Mouse (Mus musculus) heart, embryonic 10.5 days (tissue): ENCODE results near the gene Rgs8. TPM values are rescaled to one million over a fixed set of nuclear protein-coding genes. Genes with fewer than 3 reads are reported as not detected.

Source experiments
- DNase-seq: peaks from one replicate; pipeline ENCODE4 v3.0.0-alpha.2; 2017; ENCODE audit warnings: low spot score
- H3K27ac ChIP-seq: fragments of 300-500 bp; sonication (generic); 2 replicates; pipeline ENCODE4 v1.5.1; 2016; ENCODE audit warnings: mild to moderate bottlenecking
- H3K27me3 ChIP-seq: fragments of 300-500 bp; sonication (generic); 2 replicates; pipeline ENCODE4 v1.6.1; 2016; ENCODE audit warnings: mild to moderate bottlenecking; ENCODE audit not compliant: poor library complexity, insufficient read depth, severe bottlenecking
- H3K36me3 ChIP-seq: fragments of 300-500 bp; sonication (generic); 2 replicates; pipeline ENCODE4 v1.6.1; 2016; ENCODE audit warnings: mild to moderate bottlenecking, moderate library complexity
- H3K4me1 ChIP-seq: fragments of 300-500 bp; sonication (generic); 2 replicates; pipeline ENCODE4 v1.6.1; 2016; ENCODE audit warnings: mild to moderate bottlenecking
- H3K4me3 ChIP-seq: fragments of 300-500 bp; sonication (generic); 2 replicates; pipeline ENCODE4 v1.5.1; 2016; ENCODE audit warnings: mild to moderate bottlenecking, moderate library complexity
- H3K9me3 ChIP-seq: fragments of 300-500 bp; sonication (generic); 2 replicates; pipeline ENCODE4 v1.6.1; 2016; ENCODE audit warnings: mild to moderate bottlenecking, moderate library complexity
- WGBS: fragments of 180-500 bp; shearing (Covaris S2); methylation state at CpG from one replicate; pipeline ENCODE4 v1.1.7; 2016; 5-methylcytosine and 5-hydroxymethylcytosine counted together
- polyA plus RNA-seq: library from polyadenylated mRNA; unstranded; fragments of >200 nt; fragmentation: Nextera tagmentation; extraction: Ambion mirVana; gene quantifications from 2 replicates; pipeline ENCODE4 v1.2.1, GENCODE M21; 2016

Rgs8 gene
- polyA plus RNA-seq, 1 experiment from 2014 or later: 0.55 TPM

DNA sequence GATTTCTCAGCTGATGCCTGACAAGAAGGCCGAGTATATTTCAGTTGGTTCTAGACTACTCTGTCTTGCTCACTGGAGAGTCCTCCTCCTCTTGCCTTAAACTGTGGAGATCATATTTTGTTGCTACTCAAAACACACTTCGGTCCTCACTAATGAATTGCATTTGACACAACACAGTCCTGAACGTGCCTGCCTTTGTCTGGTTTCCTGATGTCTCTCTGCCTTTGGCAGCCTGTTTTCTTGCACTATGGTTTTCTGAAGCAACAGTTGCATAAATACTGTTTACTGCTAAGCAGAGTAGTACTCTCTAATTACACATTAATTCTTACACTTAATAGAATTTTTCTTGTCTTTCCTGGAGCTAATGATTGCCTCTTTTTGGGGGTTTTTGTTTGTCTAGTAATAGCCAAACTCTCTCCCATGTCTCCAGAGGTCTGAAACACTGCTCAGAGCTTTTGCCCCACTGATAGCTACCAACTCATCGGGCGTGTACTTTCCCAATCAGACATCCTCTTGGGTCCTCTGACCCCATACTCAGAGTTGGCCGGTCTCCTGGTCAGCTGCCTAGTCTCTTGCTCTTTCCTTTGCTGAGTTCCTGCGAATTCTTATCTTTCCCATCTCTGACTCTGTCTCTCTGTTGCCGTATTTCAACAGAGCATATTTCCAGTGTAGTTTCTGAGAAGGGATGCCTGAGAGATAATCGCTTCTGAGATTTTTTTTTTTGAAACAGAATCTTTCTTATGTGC, 68.9 kb downstream of the Rgs8 start:
- no peak overlapping the region for H3K27ac ChIP-seq
- no peaks in the 10 kb centered on the region for H3K27me3 ChIP-seq
- 76% methylated on average over 9 of the region's 9 CpGs for WGBS
- H3K36me3 ChIP-seq: no peaks in the 10 kb centered on the region
- no peak for DNase-seq
- H3K4me1 ChIP-seq: no peaks in the 10 kb centered on the region
- H3K9me3 ChIP-seq: no peaks in the 10 kb centered on the region
- H3K4me3 ChIP-seq: no peak overlapping the region

DNA sequence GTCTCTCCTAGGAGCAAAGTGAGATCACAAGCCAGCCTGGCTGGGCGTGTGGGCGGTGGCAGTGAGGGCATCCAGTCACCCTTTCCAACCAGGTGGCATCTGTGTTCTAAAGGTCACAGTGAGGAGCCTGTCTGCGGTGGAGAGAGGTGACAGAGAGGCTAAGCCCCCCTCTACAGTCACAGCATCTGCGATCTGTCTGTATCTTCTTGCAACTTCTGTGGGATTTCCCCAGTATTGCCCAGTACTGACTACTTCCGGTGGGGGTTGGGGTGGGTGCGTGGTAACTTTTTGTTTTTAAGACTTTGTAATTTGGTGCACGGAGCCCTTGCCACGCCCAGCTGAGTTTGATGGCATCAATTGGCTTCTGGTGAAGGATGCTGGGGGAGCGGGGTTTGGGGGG, 70.6 kb downstream of the Rgs8 start:
- Histone ChIP-seq H3K4me3 (no peak overlapping the region), H3K36me3 (no peaks in the 10 kb centered on the region), H3K9me3 (no peaks in the 10 kb centered on the region), H3K27ac (no peak overlapping the region), H3K27me3 (no peaks in the 10 kb centered on the region), H3K4me1 (no peaks in the 10 kb centered on the region)
- DNase-seq: no peak
- WGBS: 64% methylated on average over 9 of the region's 9 CpGs

- Histone ChIP-seq H3K36me3 (no peaks in the 10 kb centered on the region), H3K9me3 (no peaks in the 10 kb centered on the region), H3K27me3 (no peaks in the 10 kb centered on the region), H3K27ac (no peak overlapping the region), H3K4me3 (no peak overlapping the region), H3K4me1 (peaks cover 17% of the 10 kb centered on the region)
- 85% methylated on average over 16 of the region's 16 CpGs for WGBS
- no peak for DNase-seq
Observed at GRCm38 (mm10) chr1:153726636-153727035, 73.8 kb downstream of the Rgs8 start.

- H3K9me3 ChIP-seq: no peaks in the 10 kb centered on the region
- H3K27me3 ChIP-seq: peaks cover 21% of the 10 kb centered on the region
- no peak overlapping the region for H3K4me3 ChIP-seq
- DNase-seq: no peak
- 43% methylated on average over 2 of the region's 2 CpGs for WGBS
- peaks cover 29% of the 10 kb centered on the region for H3K4me1 ChIP-seq
- H3K36me3 ChIP-seq: no peaks in the 10 kb centered on the region
- no peak overlapping the region; the same call in 1 of the 2 replicates for H3K27ac ChIP-seq
Observed at GRCm38 (mm10) chr1:153729806-153730205, 77.0 kb downstream of the Rgs8 start.

- Histone ChIP-seq H3K4me1 (peaks cover 29% of the 10 kb centered on the region), H3K36me3 (no peaks in the 10 kb centered on the region), H3K9me3 (no peaks in the 10 kb centered on the region), H3K27ac (peak overlapping the region; percentile 75; the same call in 1 of the 2 replicates), H3K27me3 (peaks cover 24% of the 10 kb centered on the region), H3K4me3 (no peak overlapping the region)
- 29% methylated on average over 3 of the region's 3 CpGs for WGBS
- no peak for DNase-seq
Observed at GRCm38 (mm10) chr1:153730671-153731070, 77.8 kb downstream of the Rgs8 start.

DNA sequence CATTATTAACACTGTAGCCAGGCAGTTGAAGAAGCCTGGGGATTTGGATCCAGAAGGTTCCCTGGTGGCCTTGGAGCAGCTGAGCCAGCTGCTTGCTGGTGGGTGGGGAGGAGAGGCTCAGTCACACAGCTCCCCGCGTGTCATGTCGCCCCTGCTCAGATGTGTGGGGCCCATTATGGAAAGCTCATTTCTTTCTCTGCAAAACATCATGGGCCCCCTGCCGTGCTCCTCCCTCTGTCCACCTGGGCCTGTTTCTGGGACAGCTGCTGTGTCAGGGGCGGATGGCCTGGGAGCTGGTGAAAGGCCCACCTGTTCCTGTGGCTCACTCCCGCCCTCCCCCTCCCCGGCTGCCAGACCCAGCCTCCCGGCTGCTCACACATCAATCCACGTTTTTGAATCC, 80.4 kb downstream of the Rgs8 start:
- H3K4me3 ChIP-seq: no peak overlapping the region
- no peaks in the 10 kb centered on the region for H3K9me3 ChIP-seq
- 48% methylated on average over 9 of the region's 9 CpGs for WGBS
- peaks cover 45% of the 10 kb centered on the region for H3K27me3 ChIP-seq
- DNase-seq: no peak
- H3K36me3 ChIP-seq: no peaks in the 10 kb centered on the region
- H3K27ac ChIP-seq: no peak overlapping the region
- H3K4me1 ChIP-seq: peaks cover 29% of the 10 kb centered on the region

DNA sequence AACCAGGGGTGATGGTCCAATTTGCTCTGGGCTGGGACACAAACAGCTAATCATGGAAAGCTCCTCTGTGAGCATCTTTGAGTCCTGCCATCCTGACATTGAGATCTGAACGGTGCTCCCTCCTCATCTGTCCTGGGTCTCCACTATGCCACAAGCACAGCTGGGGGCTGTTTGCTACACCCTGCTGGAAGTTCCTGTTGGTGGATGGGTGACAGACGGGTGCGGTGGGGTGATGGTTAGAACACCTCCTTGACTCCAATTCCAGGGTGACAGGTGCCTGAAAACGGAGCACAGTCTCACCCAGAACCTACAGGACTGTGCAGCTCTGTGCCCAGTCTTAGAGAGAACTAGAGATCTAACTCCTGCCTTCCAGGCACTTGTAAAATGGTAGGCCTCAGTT, 82.0 kb downstream of the Rgs8 start:
- Histone ChIP-seq H3K9me3 (no peaks in the 10 kb centered on the region), H3K36me3 (no peaks in the 10 kb centered on the region), H3K4me1 (peaks cover 31% of the 10 kb centered on the region), H3K27ac (no peak overlapping the region), H3K4me3 (no peak overlapping the region), H3K27me3 (peaks cover 62% of the 10 kb centered on the region)
- 72% methylated on average over 4 of the region's 4 CpGs for WGBS
- DNase-seq: no peak

- peaks cover 74% of the 10 kb centered on the region for H3K27me3 ChIP-seq
- no peak overlapping the region for H3K27ac ChIP-seq
- no peak for DNase-seq
- WGBS: 58% methylated on average over 6 of the region's 6 CpGs
- peaks cover 32% of the 10 kb centered on the region for H3K4me1 ChIP-seq
- no peaks in the 10 kb centered on the region for H3K36me3 ChIP-seq
- H3K4me3 ChIP-seq: no peak overlapping the region
- H3K9me3 ChIP-seq: no peaks in the 10 kb centered on the region
Observed at GRCm38 (mm10) chr1:153736096-153736495, 83.3 kb downstream of the Rgs8 start.

- H3K4me3 ChIP-seq: no peak overlapping the region
- 53% methylated on average over 9 of the region's 9 CpGs for WGBS
- no peak for DNase-seq
- peaks cover 33% of the 10 kb centered on the region for H3K4me1 ChIP-seq
- H3K27ac ChIP-seq: no peak overlapping the region
- H3K27me3 ChIP-seq: peaks cover 84% of the 10 kb centered on the region
- no peaks in the 10 kb centered on the region for H3K36me3 ChIP-seq
- no peaks in the 10 kb centered on the region for H3K9me3 ChIP-seq
Observed at GRCm38 (mm10) chr1:153737101-153738085, 84.6 kb downstream of the Rgs8 start.

GRCm38 (mm10) chr1:153739437-153740015, 86.7 kb downstream of the Rgs8 start:
- Histone ChIP-seq H3K4me3 (peak overlapping the region; percentile 61), H3K4me1 (peaks cover 24% of the 10 kb centered on the region), H3K27me3 (peaks cover 78% of the 10 kb centered on the region), H3K9me3 (no peaks in the 10 kb centered on the region), H3K36me3 (peaks cover 4% of the 10 kb centered on the region; the same call in 1 of the 2 replicates), H3K27ac (peak overlapping the region; percentile 42; the same call in 1 of the 2 replicates)
- DNase-seq: no peak
- 17% methylated on average over 13 of the region's 13 CpGs for WGBS

DNA sequence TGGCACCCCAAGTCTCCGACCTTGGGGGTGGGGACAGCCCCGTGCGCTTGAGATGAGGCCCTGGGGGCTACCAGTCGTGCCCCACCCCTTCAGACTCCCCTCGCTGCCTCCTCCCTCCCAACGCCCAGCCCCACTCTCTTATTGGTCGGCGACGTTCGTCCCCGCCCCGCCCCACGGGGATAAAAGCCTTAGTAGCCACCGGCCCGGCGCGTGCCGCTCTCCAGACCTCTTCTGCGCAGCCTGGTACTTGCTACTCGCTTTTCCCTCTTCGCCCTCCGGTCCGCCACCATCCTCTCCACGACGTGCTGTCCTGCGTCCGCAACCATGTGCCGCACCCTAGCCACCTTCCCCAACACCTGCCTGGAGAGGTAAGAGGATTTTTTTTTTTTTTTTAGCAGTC, 87.3 kb downstream of the Rgs8 start, which contains the start of gene Rgs16:
Rgs16 (plus strand) TSS at position 205 of the 400 bp plus-strand sequence.
- Histone ChIP-seq H3K27ac (peak within 1 kb of the TSS; percentile 42), H3K9me3 (no peaks in the 10 kb centered on the region), H3K27me3 (peaks cover 75% of the 10 kb centered on the region), H3K4me3 (peak within 1 kb of the TSS; percentile 61), H3K36me3 (peaks cover 4% of the 10 kb centered on the region; the same call in 1 of the 2 replicates), H3K4me1 (peaks cover 24% of the 10 kb centered on the region)
- under 1% methylated on average over 28 of the region's 28 CpGs for WGBS
- DNase-seq: peak; percentile 87

DNA sequence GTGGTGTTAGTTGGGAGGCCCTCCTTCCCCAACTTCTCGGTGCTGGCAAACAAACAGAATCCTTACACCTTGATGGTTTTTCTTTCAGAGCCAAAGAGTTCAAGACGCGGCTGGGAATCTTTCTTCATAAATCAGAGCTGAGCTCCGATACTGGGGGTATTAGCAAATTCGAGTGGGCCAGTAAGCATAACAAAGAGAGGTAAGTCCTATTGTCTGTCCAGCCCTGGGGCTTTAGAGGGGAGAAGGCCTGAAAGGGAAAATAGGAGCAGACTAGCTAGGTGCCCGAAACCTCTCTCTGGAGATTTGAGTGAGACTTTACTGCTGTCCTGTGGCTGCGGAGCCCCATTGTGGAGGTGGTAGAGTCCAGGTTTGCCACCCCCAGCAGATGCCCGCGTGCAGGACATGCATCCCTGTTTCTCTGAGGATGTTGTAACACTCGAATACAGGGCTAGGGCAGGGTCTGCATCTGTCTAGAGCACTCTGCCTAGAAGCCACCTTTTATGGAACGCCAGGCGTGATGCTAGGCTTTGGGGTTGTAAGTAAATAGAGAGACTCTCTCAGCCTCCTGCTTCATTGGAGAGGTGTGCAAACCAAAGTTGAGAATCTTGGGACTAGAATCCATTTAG, 88.1 kb downstream of the Rgs8 start:
- DNase-seq: no peak
- H3K27me3 ChIP-seq: peaks cover 75% of the 10 kb centered on the region

More for the DNA sequence above, 88.1 kb downstream of the Rgs8 start:
- Histone ChIP-seq H3K4me1 (peaks cover 24% of the 10 kb centered on the region), H3K4me3 (peak overlapping the region; percentile 61), H3K27ac (no peak overlapping the region), H3K9me3 (no peaks in the 10 kb centered on the region), H3K36me3 (peaks cover 4% of the 10 kb centered on the region; the same call in 1 of the 2 replicates)
- WGBS: 37% methylated on average over 12 of the region's 12 CpGs
